Mouse (Mus musculus) embryo, embryonic 11 days (tissue): Measurements from ENCODE around the gene Yap1.

ENCODE experiments used
- DNase-seq: peaks from one replicate; pipeline ENCODE4 v3.0.0-alpha.2; 2015

Yap1 gene

GRCm38 (mm10) chr9:8004370-8004991 is at the start of gene Yap1:
Yap1 (minus strand) TSS chr9:8004596.
- DNase-seq: peak; percentile 95

GRCm38 (mm10) chr9:8043044-8043387 is 38.6 kb upstream of the Yap1 start:
- DNase-seq: no peak

GRCm38 (mm10) chr9:8042338-8043043 is 38.1 kb upstream of the Yap1 start, which contains the start of gene Cfap300:
Cfap300 (minus strand) TSS chr9:8042823.
- peak; percentile 98 for DNase-seq

GRCm38 (mm10) chr9:8035546-8035945 is 31.1 kb upstream of the Yap1 start:
- peak; percentile 39 for DNase-seq

GRCm38 (mm10) chr9:8035091-8035490 is 30.7 kb upstream of the Yap1 start:
- no peak for DNase-seq

GRCm38 (mm10) chr9:8034143-8034542 is 29.7 kb upstream of the Yap1 start:
- DNase-seq: no peak

- no peak for DNase-seq
Observed at GRCm38 (mm10) chr9:8032847-8033246, 28.5 kb upstream of the Yap1 start.

- DNase-seq: no peak
Observed at GRCm38 (mm10) chr9:8018609-8019008, 14.2 kb upstream of the Yap1 start.

GRCm38 (mm10) chr9:8017253-8017913 is 13.0 kb upstream of the Yap1 start:
- no peak for DNase-seq

GRCm38 (mm10) chr9:8003301-8004271 is 810 bp downstream of the Yap1 start:
- DNase-seq: peak; percentile 84

- DNase-seq: peak; percentile 43
Observed at GRCm38 (mm10) chr9:8002806-8003205, 1.6 kb downstream of the Yap1 start.

GRCm38 (mm10) chr9:8001352-8001751 is 3.0 kb downstream of the Yap1 start:
- no peak for DNase-seq

- DNase-seq: no peak
Observed at GRCm38 (mm10) chr9:7994275-7994674, 10.1 kb downstream of the Yap1 start.

GRCm38 (mm10) chr9:7992651-7993050 is 11.7 kb downstream of the Yap1 start:
- DNase-seq: no peak

- no peak for DNase-seq
Observed at GRCm38 (mm10) chr9:7990897-7991296, 13.5 kb downstream of the Yap1 start.

GRCm38 (mm10) chr9:7987119-7987518 is 17.3 kb downstream of the Yap1 start:
- DNase-seq: no peak

GRCm38 (mm10) chr9:7984287-7984686 is 20.1 kb downstream of the Yap1 start:
- DNase-seq: no peak

GRCm38 (mm10) chr9:7983665-7984064 is 20.7 kb downstream of the Yap1 start:
- no peak for DNase-seq

GRCm38 (mm10) chr9:7980162-7980561 is 24.2 kb downstream of the Yap1 start:
- DNase-seq: no peak

- DNase-seq: no peak
Observed at GRCm38 (mm10) chr9:7979153-7979916, 25.1 kb downstream of the Yap1 start.

GRCm38 (mm10) chr9:7978502-7978901 is 25.9 kb downstream of the Yap1 start:
- no peak for DNase-seq

GRCm38 (mm10) chr9:7977587-7977986 is 26.8 kb downstream of the Yap1 start:
- no peak for DNase-seq
